Mouse (Mus musculus): ENCODE results near the gene Rnf186. TPM values are rescaled to one million over a fixed set of nuclear protein-coding genes. Genes with fewer than 3 reads are reported as not detected.
"Not testable (repeated sequence)": the region's sequence is repeated elsewhere in the genome, so short reads cannot be mapped to it uniquely, and the experiment has no call there.

Rnf186 gene
- polyA plus RNA-seq, 1 experiment from 2014 or later: 65.2 TPM

- Histone ChIP-seq H3K9ac (ENCODE audit: low read depth, low read length) (peak overlapping the region; percentile 78), H3K27me3 (replicated peaks; ENCODE audit: control insufficient read depth, insufficient read depth, low read length) (no peaks in the 10 kb centered on the region), H3K4me2 (replicated peaks; ENCODE audit: low read depth) (peak overlapping the region; percentile 88), H3K4me3 (ENCODE audit: low read depth, low read length) (peak overlapping the region; percentile 54), H3K4me1 (replicated peaks; ENCODE audit: control insufficient read depth, insufficient read depth, low read length) (peaks cover 6% of the 10 kb centered on the region), H3K27ac (ENCODE audit: low read depth, low read length) (peak overlapping the region; percentile 97), H3K9me3 (ENCODE audit: control insufficient read depth) (no peaks in the 10 kb centered on the region), H3K36me3 (ENCODE audit: control insufficient read depth, insufficient read depth) (0 out of 2 replicates have a peak, but pooled peaks cover 6% of the 10 kb centered on the region)
- ATAC-seq: no peak
- TF ChIP-seq CTCF (IDR thresholded peaks at IDR 0.05; ENCODE audit: low read depth): no peak
- WGBS: 59% methylated on average over 3 of the region's 3 CpGs
Measured at GRCm38 (mm10) chr4:138973719-138974115, 6.8 kb downstream of the Rnf186 start.

GRCm38 (mm10) chr4:138974540-138974939, 7.6 kb downstream of the Rnf186 start:
- ATAC-seq; H3K27me3 ChIP-seq (replicated peaks; ENCODE audit: control insufficient read depth, insufficient read depth, low read length); H3K9ac ChIP-seq (ENCODE audit: low read depth, low read length); H3K4me1 ChIP-seq (replicated peaks; ENCODE audit: control insufficient read depth, insufficient read depth, low read length); H3K27ac ChIP-seq (ENCODE audit: low read depth, low read length); H3K9me3 ChIP-seq (ENCODE audit: control insufficient read depth); H3K4me2 ChIP-seq (replicated peaks; ENCODE audit: low read depth); H3K36me3 ChIP-seq (ENCODE audit: control insufficient read depth, insufficient read depth); H3K4me3 ChIP-seq (ENCODE audit: low read depth, low read length): not testable (repeated sequence)
- WGBS: 91% methylated on average over 2 of the region's 2 CpGs

- WGBS: 48% methylated on average over 3 of the region's 3 CpGs
- no peak overlapping the region for H3K9ac ChIP-seq (ENCODE audit: low read depth, low read length)
- no peak overlapping the region for H3K4me2 ChIP-seq (replicated peaks; ENCODE audit: low read depth)
- no peak for TF ChIP-seq CTCF (IDR thresholded peaks at IDR 0.05; ENCODE audit: low read depth)
- ATAC-seq: no peak
- 0 out of 2 replicates have a peak, but pooled peaks cover 6% of the 10 kb centered on the region for H3K36me3 ChIP-seq (ENCODE audit: control insufficient read depth, insufficient read depth)
- H3K4me3 ChIP-seq (ENCODE audit: low read depth, low read length): no peak overlapping the region
- H3K9me3 ChIP-seq (ENCODE audit: control insufficient read depth): no peaks in the 10 kb centered on the region
- peaks cover 3% of the 10 kb centered on the region for H3K4me1 ChIP-seq (replicated peaks; ENCODE audit: control insufficient read depth, insufficient read depth, low read length)
- H3K27ac ChIP-seq (ENCODE audit: low read depth, low read length): no peak overlapping the region
- H3K27me3 ChIP-seq (replicated peaks; ENCODE audit: control insufficient read depth, insufficient read depth, low read length): no peaks in the 10 kb centered on the region
Measured at GRCm38 (mm10) chr4:138975194-138975593, 8.3 kb downstream of the Rnf186 start.

GRCm38 (mm10) chr4:138976046-138976445, 9.1 kb downstream of the Rnf186 start:
- WGBS: 51% methylated on average over 6 of the region's 6 CpGs
- no peaks in the 10 kb centered on the region for H3K27me3 ChIP-seq (replicated peaks; ENCODE audit: control insufficient read depth, insufficient read depth, low read length)
- ATAC-seq: no peak
- H3K27ac ChIP-seq (ENCODE audit: low read depth, low read length): no peak overlapping the region
- TF ChIP-seq CTCF (IDR thresholded peaks at IDR 0.05; ENCODE audit: low read depth): no peak
- no peak overlapping the region for H3K4me3 ChIP-seq (ENCODE audit: low read depth, low read length)
- peaks cover 2% of the 10 kb centered on the region; the same call in 1 of the 2 replicates for H3K4me1 ChIP-seq (replicated peaks; ENCODE audit: control insufficient read depth, insufficient read depth, low read length)
- no peaks in the 10 kb centered on the region for H3K9me3 ChIP-seq (ENCODE audit: control insufficient read depth)
- 0 out of 2 replicates have a peak overlapping the region, but pooled peaks have one; percentile 11 for H3K9ac ChIP-seq (ENCODE audit: low read depth, low read length)
- H3K4me2 ChIP-seq (replicated peaks; ENCODE audit: low read depth): no peak overlapping the region
- 0 out of 2 replicates have a peak, but pooled peaks cover 6% of the 10 kb centered on the region for H3K36me3 ChIP-seq (ENCODE audit: control insufficient read depth, insufficient read depth)

GRCm38 (mm10) chr4:138980021-138980420, 13.1 kb downstream of the Rnf186 start:
- H3K27me3 ChIP-seq (replicated peaks; ENCODE audit: control insufficient read depth, insufficient read depth, low read length): no peaks in the 10 kb centered on the region
- H3K4me3 ChIP-seq (ENCODE audit: low read depth, low read length): no peak overlapping the region
- ATAC-seq: no peak
- H3K9ac ChIP-seq (ENCODE audit: low read depth, low read length): no peak overlapping the region
- 83% methylated on average over 8 of the region's 8 CpGs for WGBS
- 0 out of 2 replicates have a peak, but pooled peaks cover 6% of the 10 kb centered on the region for H3K36me3 ChIP-seq (ENCODE audit: control insufficient read depth, insufficient read depth)
- no peak for TF ChIP-seq CTCF (IDR thresholded peaks at IDR 0.05; ENCODE audit: low read depth)
- no peaks in the 10 kb centered on the region for H3K9me3 ChIP-seq (ENCODE audit: control insufficient read depth)
- no peak overlapping the region for H3K4me2 ChIP-seq (replicated peaks; ENCODE audit: low read depth)
- H3K27ac ChIP-seq (ENCODE audit: low read depth, low read length): no peak overlapping the region
- 0 out of 2 replicates have a peak, but pooled peaks cover 7% of the 10 kb centered on the region for H3K4me1 ChIP-seq (replicated peaks; ENCODE audit: control insufficient read depth, insufficient read depth, low read length)

GRCm38 (mm10) chr4:138980771-138981420, 14.0 kb downstream of the Rnf186 start:
- Histone ChIP-seq H3K27me3 (replicated peaks; ENCODE audit: control insufficient read depth, insufficient read depth, low read length) (no peaks in the 10 kb centered on the region), H3K27ac (ENCODE audit: low read depth, low read length) (no peak overlapping the region), H3K4me1 (replicated peaks; ENCODE audit: control insufficient read depth, insufficient read depth, low read length) (0 out of 2 replicates have a peak, but pooled peaks cover 7% of the 10 kb centered on the region), H3K4me3 (ENCODE audit: low read depth, low read length) (no peak overlapping the region), H3K9me3 (ENCODE audit: control insufficient read depth) (no peaks in the 10 kb centered on the region), H3K36me3 (ENCODE audit: control insufficient read depth, insufficient read depth) (0 out of 2 replicates have a peak, but pooled peaks cover 6% of the 10 kb centered on the region), H3K4me2 (replicated peaks; ENCODE audit: low read depth) (peak overlapping the region; percentile 21), H3K9ac (ENCODE audit: low read depth, low read length) (no peak overlapping the region)
- WGBS: 28% methylated on average over 12 of the region's 12 CpGs
- ATAC-seq: no peak
- no peak for TF ChIP-seq CTCF (IDR thresholded peaks at IDR 0.05; ENCODE audit: low read depth)
